Mouse (Mus musculus) T-cell, adult 2 months (primary cell): ENCODE results near the gene Sun3.

Source experiments
- DNase-seq: peaks from one replicate; pipeline ENCODE4 v3.0.0; 2022; ENCODE audit warnings: low spot score

The Sun3 gene

GRCm38 (mm10) chr11:9048703-9049060, at the start of gene Sun3:
Gene Sun3 (minus strand): TSS chr11:9048991.
- DNase-seq = no peak

- DNase-seq = no peak
Measured at GRCm38 (mm10) chr11:9076444-9076843, 27.7 kb upstream of the Sun3 start.

- DNase-seq = no peak
Measured at GRCm38 (mm10) chr11:9060484-9060883, 11.7 kb upstream of the Sun3 start.

- no peak for DNase-seq
Measured at GRCm38 (mm10) chr11:9060029-9060428, 11.2 kb upstream of the Sun3 start.

- no peak for DNase-seq
Measured at GRCm38 (mm10) chr11:9057711-9058110, 8.9 kb upstream of the Sun3 start.

GRCm38 (mm10) chr11:9056937-9057336, 8.1 kb upstream of the Sun3 start:
- no peak for DNase-seq

GRCm38 (mm10) chr11:9051895-9052294, 3.1 kb upstream of the Sun3 start:
- no peak for DNase-seq

- DNase-seq = no peak
Measured at GRCm38 (mm10) chr11:9050241-9050640, 1.4 kb upstream of the Sun3 start.

GRCm38 (mm10) chr11:9048011-9048702, 634 bp downstream of the Sun3 start, which contains the start of gene Gm11992:
Gene Gm11992 (plus strand): TSS chr11:9048594.
- peak; percentile 44 for DNase-seq

GRCm38 (mm10) chr11:9047044-9047443, 1.7 kb downstream of the Sun3 start:
- DNase-seq = no peak

GRCm38 (mm10) chr11:9046546-9046945, 2.2 kb downstream of the Sun3 start:
- DNase-seq = no peak

- no peak for DNase-seq
Measured at GRCm38 (mm10) chr11:9031530-9031929, 17.3 kb downstream of the Sun3 start.

GRCm38 (mm10) chr11:9025211-9025610, 23.6 kb downstream of the Sun3 start:
- no peak for DNase-seq

- DNase-seq = no peak
Measured at GRCm38 (mm10) chr11:9024782-9025181, 24.0 kb downstream of the Sun3 start.

- no peak for DNase-seq
Measured at GRCm38 (mm10) chr11:9020207-9020606, 28.6 kb downstream of the Sun3 start.

GRCm38 (mm10) chr11:9018491-9019267, 30.1 kb downstream of the Sun3 start:
- no peak for DNase-seq

- no peak for DNase-seq
Measured at GRCm38 (mm10) chr11:9014740-9015139, 34.1 kb downstream of the Sun3 start.

GRCm38 (mm10) chr11:9011348-9011747, 37.4 kb downstream of the Sun3 start:
- DNase-seq = peak; percentile 2

- DNase-seq = peak; percentile 76
Measured at GRCm38 (mm10) chr11:9010853-9011339, 37.9 kb downstream of the Sun3 start, which contains the start of gene Hus1. Gene Hus1 (minus strand): TSS chr11:9011191.

- DNase-seq = no peak
Measured at GRCm38 (mm10) chr11:9010416-9010815, 38.4 kb downstream of the Sun3 start.

GRCm38 (mm10) chr11:9008761-9009160, 40.0 kb downstream of the Sun3 start:
- no peak for DNase-seq

- DNase-seq = no peak
Measured at GRCm38 (mm10) chr11:8988084-8988483, 60.7 kb downstream of the Sun3 start.

- DNase-seq = no peak
Measured at GRCm38 (mm10) chr11:8986058-8986457, 62.7 kb downstream of the Sun3 start.
